Mouse (Mus musculus) mature B cell (primary cell): ENCODE data around the gene Armc7.
"Not testable (repeated sequence)": the region's sequence is repeated elsewhere in the genome, so short reads cannot be mapped to it uniquely, and the experiment has no call there.

Experiments
- in situ Hi-C: fragments of 300-500 bp; cut with MboI; formaldehyde crosslinking; loops from 2 replicates; pipeline ENCODE4 v1.14.3; 2019

Armc7 gene

DNA sequence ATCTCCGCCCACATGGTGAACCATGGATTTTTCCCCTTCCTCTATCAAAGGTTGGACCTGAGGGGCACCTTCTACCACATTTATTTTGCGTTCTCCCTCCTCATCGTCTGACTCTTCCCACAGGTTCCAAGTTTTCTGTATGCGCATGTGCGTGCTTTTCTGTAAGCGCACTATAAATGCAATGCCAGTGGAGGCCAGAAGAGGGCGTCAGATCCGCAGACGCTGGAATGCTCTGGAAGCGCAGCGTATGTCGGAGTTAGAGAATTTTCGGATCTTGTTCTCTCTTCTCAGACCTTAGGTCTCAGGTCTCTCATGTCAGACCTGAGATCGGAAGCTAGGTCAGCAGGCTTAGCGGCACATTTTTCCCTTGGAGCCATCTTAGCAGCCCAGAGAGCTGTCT is 19.8 kb upstream of the Armc7 start:
- in situ Hi-C loops: no loop called here

DNA sequence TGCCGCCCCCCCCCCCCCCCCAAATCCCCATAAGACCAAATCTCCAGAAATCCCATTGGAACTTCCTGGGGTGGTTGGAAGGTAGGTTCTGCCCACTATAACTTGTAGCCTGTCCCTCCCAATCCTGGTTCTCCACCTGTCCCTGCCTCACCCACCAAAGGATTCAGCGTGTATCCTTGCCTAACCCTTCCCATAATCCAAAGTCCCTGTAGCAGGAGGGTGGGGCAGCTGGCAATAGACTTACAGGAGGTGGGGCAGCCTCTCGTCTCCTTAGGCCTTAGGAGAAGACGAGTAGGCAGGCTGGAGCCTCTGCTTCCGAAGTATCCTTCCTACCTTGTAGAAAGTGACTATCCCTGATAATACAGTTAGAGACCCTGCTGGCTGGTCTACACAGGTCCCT is 19.3 kb upstream of the Armc7 start:
- in situ Hi-C loops: no loop called here

DNA sequence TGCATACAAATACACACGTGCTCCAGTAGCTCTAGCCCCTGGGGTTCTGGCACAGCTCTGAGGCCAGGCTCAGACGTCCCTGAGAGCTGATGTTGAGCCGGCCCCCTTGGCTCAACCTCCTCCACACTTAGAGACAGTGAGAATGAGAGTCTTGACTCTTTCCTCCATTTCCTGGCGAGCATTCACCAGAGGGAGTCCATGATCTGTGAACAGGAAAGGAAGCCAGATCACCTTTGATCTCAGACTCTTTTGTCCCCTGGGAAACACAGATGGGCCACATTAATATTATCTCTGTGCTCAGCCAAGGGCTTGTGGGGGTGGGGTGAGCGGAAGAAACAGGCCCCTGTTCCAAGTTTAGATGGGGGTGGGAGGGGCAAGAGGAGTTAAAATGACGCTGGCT is 18.1 kb upstream of the Armc7 start:
- in situ Hi-C loops: no loop called here

DNA sequence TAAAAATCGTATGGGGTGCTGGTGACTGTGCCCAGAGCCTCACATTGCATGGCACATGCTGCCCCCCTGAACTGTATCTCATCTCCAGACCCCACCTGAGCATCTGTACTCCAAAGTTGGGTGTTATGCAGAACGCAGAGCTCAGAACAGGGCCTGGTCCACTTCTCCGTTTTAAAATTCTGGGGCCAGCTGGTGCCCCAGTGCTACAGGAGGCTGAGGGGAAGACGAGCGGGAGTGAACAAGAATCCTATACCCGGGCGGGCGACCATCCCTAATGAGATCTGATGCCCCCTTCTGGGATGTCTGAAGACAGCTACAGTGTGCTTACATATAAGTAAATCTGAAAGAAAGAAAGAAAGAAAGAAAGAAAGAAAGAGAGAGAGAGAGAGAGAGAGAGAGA is 14.5 kb upstream of the Armc7 start:
- in situ Hi-C loops: no loop called here

DNA sequence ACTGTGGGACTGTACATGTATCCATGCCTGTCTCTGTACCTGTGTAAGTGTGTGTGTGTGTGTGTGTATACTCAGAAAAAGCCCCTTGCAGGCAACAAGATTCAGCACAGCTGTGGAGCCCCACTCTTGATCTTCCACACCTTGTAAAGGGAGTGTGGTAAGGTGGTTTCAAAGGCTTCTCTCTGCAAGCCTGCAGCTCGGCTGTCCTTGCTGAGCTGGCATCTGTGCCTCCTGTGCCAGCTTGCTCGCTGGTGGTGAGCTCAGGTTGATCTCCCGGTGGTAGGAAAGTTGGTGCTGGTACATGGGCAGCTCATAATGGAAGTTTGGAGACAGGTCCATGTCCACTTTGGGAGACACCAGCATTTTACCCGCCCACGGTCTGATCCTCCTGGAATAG is 13.6 kb upstream of the Armc7 start:
- in situ Hi-C loops: no loop called here

DNA sequence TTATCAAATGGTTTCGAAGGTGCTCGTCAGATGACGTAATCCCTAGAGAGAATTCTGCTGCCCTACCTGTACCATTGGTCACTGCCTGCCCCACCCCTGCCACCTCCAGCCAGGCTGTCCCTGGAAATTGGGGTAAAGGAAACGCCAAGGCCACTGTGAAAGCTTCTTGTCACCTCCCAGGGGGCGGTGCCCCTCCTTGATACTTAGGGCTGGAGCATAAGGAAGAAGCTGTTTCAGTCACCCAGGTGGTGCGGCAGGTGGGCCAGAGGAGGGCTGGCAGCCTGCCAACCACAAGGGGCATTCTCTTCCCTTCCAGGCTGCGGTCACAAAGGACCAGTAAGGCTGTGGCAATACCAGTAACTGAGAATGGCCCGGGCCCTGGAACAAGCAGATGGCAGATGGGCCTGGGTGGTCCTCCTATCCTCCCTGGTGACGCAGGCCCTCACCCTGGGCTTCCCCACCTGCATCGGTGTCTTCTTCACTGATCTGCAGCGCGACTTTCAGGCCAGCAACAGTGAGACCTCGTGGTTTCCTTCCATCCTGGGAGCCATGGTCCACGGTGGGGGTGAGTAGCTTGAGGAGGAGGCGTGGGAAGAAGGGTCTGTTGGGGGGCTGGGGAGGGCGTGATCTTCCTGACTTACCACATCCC is 13.1 kb upstream of the Armc7 start, which contains the start of gene Slc16a5:
Slc16a5 (plus strand) TSS at position 232 of the 649 bp plus-strand sequence.
- in situ Hi-C loops: no loop called here

DNA sequence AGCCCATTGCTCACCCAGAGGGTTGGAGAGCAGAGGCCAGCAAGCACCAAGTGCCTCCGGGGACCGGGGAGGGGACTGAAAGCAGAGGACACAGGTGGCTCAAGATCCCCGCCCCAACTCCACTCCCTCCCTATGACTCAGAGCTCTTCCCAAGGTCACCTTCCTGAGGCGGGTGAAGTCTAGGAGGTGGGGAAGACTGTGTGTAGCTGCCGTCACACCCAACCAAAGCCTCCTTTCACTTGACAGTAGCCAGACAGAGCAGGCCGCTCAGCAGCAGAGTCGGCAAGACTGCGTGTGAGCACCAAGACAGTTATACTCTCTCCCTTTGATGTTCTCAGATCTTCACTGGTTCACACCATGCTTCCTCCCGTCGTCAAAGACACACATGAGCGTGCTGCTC is 12.1 kb upstream of the Armc7 start:
- in situ Hi-C loops: no loop called here

DNA sequence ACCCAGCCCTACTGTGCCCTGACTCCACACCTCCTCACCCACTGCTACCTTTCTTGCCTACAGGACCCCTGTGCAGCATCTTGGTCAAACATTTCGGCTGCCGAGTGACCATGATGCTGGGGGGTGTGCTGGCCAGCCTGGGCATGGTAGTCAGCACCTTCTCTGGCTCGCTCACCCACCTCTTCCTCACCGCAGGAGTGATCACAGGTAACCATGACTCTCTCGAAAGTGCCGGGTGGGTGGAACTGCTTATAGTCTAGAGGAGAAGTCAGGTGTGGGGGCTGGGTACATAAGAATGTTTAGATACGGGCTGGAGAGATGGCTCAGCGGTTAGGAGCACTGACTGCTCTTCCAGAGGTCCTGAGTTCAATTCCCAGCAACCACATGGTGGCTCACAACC is 10.6 kb upstream of the Armc7 start:
- in situ Hi-C loops: no loop called here

DNA sequence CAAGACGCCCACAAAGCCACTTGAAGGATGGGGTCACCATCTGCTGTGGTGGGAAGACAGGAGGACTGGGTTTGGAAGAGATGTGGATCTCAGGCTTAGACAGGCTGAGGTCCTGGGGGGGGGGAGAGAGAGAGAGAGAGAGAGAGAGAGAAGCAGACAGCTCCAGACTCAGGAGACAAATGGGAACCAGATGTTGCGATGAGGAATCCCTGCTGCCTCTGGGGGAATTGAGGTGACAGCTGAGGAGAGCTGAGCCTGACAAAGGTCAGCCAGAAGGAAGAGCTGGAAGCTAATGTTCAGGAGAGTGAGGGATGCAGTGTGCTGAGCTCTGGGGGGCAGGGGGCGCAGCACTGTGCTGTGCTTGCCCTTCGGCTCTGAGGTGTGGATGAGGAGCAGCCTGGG is 8.2 kb upstream of the Armc7 start:
- in situ Hi-C loops: no loop called here

DNA sequence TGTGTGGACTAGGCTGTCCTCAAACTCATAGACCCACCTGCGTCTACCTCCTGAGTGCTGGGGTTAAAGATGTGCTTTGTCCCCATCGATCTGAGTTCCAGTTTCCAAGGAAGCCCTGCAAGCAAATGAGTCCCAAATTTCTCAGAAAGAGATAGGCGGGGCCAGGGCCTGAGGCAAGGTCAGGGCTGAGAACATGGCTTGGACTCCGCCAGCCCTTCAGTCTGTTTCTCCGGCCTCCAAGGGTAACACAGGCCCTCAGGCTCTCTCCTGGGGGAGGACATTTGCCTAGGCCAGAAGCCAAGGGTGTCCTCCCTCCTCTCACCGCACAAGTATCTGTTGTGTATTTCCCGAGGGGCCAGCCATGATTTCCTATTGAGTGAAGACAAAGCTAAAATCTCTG is 3.3 kb upstream of the Armc7 start:
- in situ Hi-C loops: no loop called here

DNA sequence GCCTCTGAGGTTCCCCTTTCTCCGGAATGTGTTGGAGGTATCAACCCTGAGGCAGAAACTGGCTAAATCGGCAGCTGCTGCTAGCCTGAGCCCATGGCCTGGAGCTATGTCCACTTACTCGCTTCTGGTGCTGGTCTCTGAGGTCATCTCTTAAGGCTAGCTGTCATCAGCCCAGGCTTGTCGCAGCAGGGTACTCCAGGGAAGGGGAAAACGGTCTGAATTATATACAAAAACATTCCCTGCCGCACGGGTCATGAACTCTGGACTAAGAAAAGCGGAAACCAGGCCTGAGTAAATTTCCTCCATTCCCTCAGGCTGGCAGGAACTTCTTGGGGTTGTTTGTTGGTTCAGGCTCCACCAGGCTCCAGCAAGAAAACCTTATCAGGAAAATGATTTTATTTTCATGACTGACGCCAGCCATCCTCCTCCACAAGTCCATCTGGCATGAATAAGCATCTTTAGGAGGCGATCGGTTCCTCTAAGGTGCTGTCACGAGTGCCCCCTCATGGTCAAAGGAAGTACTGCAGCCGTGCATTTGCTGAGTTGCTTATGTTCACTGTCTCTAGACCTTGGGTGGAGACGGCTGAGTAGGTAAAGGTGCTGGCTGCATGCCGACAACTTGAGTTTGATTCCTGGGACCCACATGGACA is 1.7 kb upstream of the Armc7 start:
- in situ Hi-C loops: no loop called here

DNA sequence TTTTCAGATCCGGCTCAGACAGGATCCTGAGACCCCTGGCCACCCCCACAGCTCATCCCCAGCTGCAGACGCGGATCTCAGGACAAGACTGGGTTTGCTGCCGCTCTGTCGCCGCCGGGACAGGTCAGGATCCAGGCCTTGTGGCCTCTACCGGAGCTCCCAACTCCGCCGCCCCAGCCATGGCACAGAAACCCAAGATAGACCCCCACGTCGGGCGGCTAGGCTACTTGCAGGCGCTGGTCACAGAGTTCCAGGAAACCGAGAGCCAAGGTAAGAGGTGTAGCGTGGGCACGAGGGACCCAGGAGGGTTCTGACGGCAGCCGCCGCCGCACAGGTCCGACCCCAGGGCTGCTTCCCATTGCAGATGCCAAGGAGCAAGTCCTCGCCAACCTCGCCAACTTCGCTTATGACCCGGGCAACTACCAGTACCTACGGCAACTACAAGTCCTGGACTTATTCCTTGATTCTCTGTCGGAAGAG is 331 bp downstream of the Armc7 start:
- in situ Hi-C loops: no loop called here

DNA sequence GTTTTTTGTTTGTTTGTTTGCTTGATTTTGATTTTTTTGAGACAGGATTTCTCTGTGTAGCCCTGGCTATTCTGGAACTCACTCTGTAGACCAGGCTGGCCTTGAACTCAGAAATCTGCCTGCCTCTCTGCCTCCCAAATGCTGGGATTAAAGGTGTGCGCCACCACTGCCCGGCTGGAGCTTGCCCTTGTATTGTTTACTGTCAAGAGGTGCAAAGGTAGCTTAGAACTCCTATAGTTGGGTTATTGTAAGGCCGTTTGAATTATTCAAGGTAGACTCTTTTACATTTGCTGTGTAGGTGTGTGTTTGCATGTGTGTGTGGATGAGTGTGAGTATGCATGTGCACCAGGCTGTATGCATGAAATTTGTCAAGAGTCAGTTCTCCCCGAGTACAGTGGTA is 1.2 kb downstream of the Armc7 start:
- in situ Hi-C loops: not testable (repeated sequence)

DNA sequence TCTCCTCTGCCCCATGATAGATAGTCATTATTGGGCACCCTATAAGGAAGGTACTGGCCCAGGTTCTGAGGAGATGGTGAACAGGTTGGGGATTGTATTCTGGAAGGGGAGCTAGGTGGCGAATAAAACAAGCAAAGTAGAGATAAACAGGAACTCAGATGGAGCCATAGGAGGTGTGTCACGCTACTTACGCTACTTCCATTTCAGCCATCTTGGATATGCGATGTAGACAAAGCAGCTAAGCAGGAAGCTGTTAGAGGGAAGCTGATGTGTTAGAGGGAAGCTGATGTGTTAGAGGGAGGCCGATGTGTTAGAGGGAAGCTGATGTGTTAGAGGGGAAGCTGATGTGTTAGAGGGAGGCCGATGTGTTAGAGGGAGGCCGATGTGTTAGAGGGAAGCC is 1.9 kb downstream of the Armc7 start:
- in situ Hi-C loops: not testable (repeated sequence)

DNA sequence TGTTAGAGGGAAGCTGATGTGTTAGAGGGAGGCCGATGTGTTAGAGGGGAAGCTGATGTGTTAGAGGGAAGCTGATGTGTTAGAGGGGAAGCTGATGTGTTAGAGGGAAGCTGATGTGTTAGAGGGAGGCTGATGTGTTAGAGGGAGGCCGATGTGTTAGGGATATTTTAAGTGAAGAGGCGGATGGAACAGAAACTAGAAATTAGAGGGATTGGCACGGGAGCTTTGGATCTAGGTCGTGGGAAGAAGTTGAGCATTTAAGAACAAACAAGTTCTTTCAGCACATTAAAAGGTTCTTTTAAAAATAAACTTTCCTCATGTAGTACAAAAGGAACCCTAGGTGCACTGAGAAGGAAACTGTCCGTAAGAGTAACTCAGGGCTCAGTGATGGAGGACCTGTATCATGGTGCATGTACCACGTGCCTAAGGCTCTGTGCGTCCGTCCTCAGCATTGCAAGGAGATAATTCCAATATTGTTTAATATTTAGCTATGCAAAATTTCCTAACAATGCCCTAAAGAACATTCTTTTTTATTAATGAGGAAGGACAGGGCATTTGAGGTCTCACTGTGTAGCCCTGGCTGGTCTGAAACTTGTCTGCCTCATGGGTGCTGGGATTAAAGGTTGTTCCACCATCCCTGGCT is 3.0 kb downstream of the Armc7 start:
- in situ Hi-C loops: no loop called here

DNA sequence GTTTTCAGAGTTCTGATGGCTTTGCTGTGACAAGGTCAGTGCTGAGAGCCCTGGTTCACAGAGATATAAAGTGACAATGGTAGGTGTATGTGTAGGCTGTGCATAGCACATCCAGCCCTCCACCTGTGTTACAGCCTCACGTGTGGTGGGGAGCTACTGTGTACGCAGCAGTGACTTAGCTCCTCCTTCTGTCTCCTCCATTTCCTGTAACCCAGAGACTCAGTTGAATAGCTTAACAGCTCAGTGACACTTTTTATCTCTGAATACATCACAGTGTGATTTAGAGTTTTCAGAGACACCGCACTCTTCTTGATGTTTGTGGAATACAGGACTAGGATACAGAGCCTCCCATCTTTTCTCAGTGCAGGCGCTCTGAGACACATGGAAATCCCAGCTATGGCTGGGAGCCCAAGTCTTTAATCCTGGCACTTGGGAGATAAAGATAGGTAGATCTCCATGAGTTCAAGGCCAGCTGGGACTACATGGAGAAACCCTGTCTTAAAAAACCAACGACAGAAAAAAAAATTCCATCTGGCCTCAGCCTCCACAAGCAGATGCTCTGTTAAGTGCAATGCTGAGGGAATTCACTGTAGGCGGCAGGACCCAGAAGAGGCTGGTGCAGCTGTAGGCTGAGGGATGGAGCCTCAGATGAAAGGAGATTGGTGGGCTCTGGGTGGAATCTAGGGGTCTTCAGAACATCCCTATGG is 6.2 kb downstream of the Armc7 start:
- in situ Hi-C loops: loop anchor here (10.0 kb wide), 2 partner anchors 233 to 333 kb away; partner anchors contain the start of genes Caskin2 and Tsen54

DNA sequence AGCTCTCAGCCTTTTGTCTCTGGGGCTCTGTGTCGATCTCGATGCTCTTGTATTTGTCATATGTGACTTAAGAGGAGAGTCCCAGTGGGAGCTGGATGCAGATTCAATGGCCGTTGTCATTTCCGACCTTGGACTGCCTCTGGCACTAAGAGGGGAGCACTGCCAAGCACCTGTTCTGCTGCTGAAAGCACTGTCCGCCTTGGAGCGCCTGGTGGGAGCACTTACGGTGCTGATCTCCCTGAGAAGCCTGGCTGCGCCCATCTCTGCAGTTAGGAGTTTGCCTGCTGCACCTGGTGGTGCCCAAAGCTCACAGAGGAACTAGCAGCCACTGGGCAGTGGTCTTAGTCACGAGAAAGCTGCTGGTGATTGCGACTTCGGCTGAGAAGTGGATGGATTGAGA is 7.8 kb downstream of the Armc7 start:
- in situ Hi-C loops: loop anchor here (10.0 kb wide), 2 partner anchors 232 to 332 kb away; partner anchors contain the start of genes Caskin2 and Tsen54

DNA sequence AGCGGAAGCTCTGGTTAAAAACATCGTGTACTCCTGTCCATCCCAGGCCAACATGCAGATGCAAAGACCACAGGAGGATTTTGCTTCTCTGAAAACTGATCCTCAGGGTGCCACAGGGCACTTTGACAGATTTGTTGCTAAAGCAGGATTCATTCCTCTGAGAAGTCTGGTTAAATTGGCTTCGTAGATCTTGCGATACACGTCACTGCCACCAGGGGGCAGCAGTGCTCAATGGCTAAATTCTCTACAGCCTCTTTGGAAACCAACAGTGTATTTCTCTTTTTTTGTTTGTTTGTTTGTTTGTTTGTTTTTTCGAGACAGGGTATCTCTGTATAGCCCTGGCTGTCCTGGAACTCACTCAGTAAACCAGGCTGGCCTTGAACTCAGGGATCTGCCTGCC is 8.3 kb downstream of the Armc7 start:
- in situ Hi-C loops: loop anchor here (10.0 kb wide), 2 partner anchors 231 to 331 kb away; partner anchors contain the start of genes Caskin2 and Tsen54

DNA sequence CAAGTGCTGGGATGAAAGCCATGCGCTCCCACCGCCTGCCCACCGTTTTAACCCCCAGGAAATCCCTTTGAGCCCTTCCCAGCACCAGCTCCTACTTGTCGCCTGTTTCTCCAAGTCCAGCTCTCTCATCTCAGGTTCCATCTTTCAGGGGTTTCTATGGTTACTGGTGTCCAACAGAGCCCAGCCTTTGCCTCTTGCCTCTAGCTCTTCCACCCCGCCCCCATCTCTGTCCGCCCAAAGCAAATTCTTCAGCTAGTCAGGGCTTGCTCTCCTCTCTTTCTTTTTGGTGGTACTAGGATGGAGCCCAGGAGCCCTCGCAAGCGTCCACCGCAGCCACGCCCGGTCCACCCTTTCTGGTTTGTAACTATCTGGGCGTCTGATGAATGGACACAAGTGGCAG is 9.7 kb downstream of the Armc7 start:
- in situ Hi-C loops: loop anchor here (10.0 kb wide), 2 partner anchors 230 to 330 kb away; partner anchors contain the start of genes Caskin2 and Tsen54

DNA sequence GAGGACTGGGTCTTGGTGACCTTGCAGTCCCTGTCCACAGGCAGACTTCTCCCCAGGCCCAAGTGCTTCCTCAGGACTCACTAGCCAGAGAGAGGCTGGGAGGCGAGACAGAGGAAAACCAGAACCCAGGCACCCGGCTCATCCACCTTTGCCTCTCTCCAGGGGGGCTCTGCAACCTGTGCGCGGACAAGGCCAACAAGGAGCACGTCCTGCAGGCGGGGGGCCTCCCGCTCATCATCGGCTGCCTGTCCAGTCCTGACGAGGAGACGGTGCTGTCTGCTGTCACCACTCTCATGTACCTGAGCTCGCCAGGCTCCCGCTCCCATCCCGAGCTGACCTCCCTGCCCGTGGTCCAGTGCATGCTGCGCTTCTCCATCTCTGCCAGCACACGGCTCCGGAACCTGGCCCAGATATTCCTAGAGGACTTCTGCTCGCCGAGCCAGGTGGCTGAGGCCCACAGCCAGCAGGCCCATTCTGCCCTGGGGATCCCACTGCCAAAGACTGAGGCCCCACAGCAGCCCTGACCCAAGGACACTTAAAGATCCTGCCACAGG is 13.2 kb downstream of the Armc7 start:
- in situ Hi-C loops: loop anchor here (10.0 kb wide), 2 partner anchors 226 to 326 kb away; partner anchors contain the start of genes Caskin2 and Tsen54

DNA sequence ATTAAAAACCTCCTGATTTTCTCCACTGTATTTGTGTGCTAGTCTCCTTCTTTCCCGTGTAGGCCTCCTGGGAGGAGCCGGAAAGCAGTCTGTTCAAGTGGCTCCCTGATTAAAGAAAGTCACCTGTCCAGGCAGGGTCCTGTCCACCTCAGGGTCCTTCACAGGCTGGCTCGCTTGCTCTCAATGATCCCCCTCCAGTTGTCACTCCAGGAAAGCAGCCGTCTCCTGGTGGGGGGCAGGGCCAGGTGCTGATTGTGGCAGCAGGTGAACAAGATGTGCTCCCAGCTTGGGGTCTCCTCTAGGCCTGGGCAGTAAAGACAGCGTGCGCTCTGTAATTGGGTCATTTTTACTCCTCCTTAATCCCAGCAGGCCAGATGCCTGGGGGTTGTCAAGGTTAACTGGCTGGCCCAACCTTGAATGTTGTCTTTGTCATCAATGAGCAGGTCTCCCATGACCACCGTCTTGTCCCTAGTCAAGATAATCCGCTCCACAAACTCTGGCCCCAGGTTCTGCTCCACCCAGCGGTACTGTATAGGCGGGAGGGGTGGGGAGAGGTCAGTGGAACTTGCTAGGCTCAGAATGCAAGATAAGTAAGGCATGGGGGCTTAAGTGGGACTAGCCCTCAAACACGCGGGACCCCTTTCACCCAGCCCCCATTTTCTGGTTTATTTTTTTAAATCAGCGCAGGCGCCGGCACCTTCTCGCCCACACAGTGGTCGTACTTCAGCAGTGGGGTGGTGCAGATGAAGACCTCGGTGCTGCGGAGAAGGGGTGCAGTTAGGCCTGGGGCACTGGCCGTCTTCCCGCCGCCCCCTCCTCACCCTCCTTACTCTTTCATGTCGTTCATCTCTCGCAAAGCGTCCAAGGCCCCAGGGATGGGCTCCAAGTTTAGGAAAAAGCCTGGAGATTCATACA is 15.2 kb downstream of the Armc7 start:
- in situ Hi-C loops: no loop called here
